Mouse (Mus musculus): ENCODE measurements around the gene Nprl2. TPM values are rescaled to one million over a fixed set of nuclear protein-coding genes. Genes with fewer than 3 reads are reported as not detected.
A peak's percentile ranks its signal among the peaks of the same experiment; 100 is the strongest.

Nprl2 gene
- polyA plus RNA-seq, 1 experiment from 2014 or later: 32.4 TPM

- H3K27ac ChIP-seq (ENCODE audit: low read length): no peak overlapping the region
- H3K4me2 ChIP-seq (ENCODE audit: low read depth, low read length): no peak overlapping the region
- H3K9ac ChIP-seq (ENCODE audit: low read length): no peak overlapping the region
- H3K36me3 ChIP-seq (ENCODE audit: control insufficient read depth, insufficient read depth): peaks cover 9% of the 10 kb centered on the region
- no peaks in the 10 kb centered on the region for H3K9me3 ChIP-seq (replicated peaks; ENCODE audit: control insufficient read depth, low read length)
- H3K27me3 ChIP-seq (ENCODE audit: control insufficient read depth, insufficient read depth, low read length): peaks cover 8% of the 10 kb centered on the region
- no peak for ATAC-seq (replicated peaks; ENCODE audit: extremely low read depth, insufficient read depth, low FRiP score)
- H3K4me1 ChIP-seq (ENCODE audit: control insufficient read depth, insufficient read depth, low read length): peaks cover 31% of the 10 kb centered on the region
- WGBS: 88% methylated on average over 10 of the region's 10 CpGs
- H3K4me3 ChIP-seq (ENCODE audit: low read length): no peak overlapping the region
Observed at GRCm38 (mm10) chr9:107548820-107549219, 6.8 kb downstream of the Nprl2 start.

GRCm38 (mm10) chr9:107549297-107550074 is 7.5 kb downstream of the Nprl2 start:
- Histone ChIP-seq H3K27ac (ENCODE audit: low read length) (no peak overlapping the region), H3K4me1 (ENCODE audit: control insufficient read depth, insufficient read depth, low read length) (peaks cover 31% of the 10 kb centered on the region), H3K27me3 (ENCODE audit: control insufficient read depth, insufficient read depth, low read length) (peaks cover 8% of the 10 kb centered on the region), H3K36me3 (ENCODE audit: control insufficient read depth, insufficient read depth) (peaks cover 3% of the 10 kb centered on the region), H3K9me3 (replicated peaks; ENCODE audit: control insufficient read depth, low read length) (no peaks in the 10 kb centered on the region), H3K9ac (ENCODE audit: low read length) (no peak overlapping the region), H3K4me2 (ENCODE audit: low read depth, low read length) (no peak overlapping the region), H3K4me3 (ENCODE audit: low read length) (no peak overlapping the region)
- 79% methylated on average over 20 of the region's 20 CpGs for WGBS
- ATAC-seq (replicated peaks; ENCODE audit: extremely low read depth, insufficient read depth, low FRiP score): no peak

DNA sequence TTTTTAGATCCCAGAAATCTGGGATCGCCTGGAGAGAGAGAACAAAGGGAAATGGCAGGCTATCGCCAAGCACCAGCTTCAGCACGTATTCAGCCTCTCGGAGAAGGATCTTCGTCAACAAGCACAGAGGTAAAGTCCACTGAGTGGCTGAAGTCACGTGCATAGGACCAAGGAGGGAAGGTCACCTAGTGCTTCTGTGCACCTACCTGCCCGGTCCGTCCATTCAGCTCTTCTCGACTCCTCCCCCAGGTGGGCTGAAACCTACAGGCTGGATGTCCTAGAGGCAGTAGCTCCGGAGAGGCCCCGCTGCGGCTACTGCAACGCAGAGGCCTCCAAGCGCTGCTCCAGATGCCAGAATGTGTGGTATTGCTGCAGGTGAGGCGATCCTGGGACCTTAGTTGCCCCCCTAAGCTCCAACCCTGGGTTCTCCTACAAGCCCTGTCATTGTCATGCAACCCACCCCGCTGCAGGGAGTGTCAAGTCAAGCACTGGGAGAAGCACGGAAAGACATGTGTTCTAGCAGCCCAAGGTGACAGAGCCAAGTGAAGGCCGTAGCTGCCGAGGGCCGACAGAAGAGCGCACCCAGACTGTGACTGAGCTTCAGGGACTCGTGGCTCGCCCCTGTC is 8.6 kb downstream of the Nprl2 start:
- peak overlapping the region; percentile 51 for H3K4me3 ChIP-seq (ENCODE audit: low read length)
- peaks cover 8% of the 10 kb centered on the region for H3K27me3 ChIP-seq (ENCODE audit: control insufficient read depth, insufficient read depth, low read length)
- ATAC-seq (replicated peaks; ENCODE audit: extremely low read depth, insufficient read depth, low FRiP score): no peak
- no peaks in the 10 kb centered on the region for H3K9me3 ChIP-seq (replicated peaks; ENCODE audit: control insufficient read depth, low read length)
- H3K4me1 ChIP-seq (ENCODE audit: control insufficient read depth, insufficient read depth, low read length): peaks cover 32% of the 10 kb centered on the region
- peak overlapping the region; percentile 91 for H3K4me2 ChIP-seq (ENCODE audit: low read depth, low read length)
- peak overlapping the region; percentile 71 for H3K9ac ChIP-seq (ENCODE audit: low read length)
- 46% methylated on average over 23 of the region's 23 CpGs for WGBS
- 0 out of 2 replicates have a peak overlapping the region, but pooled peaks have one; percentile 1 for H3K27ac ChIP-seq (ENCODE audit: low read length)
- H3K36me3 ChIP-seq (ENCODE audit: control insufficient read depth, insufficient read depth): no peaks in the 10 kb centered on the region

DNA sequence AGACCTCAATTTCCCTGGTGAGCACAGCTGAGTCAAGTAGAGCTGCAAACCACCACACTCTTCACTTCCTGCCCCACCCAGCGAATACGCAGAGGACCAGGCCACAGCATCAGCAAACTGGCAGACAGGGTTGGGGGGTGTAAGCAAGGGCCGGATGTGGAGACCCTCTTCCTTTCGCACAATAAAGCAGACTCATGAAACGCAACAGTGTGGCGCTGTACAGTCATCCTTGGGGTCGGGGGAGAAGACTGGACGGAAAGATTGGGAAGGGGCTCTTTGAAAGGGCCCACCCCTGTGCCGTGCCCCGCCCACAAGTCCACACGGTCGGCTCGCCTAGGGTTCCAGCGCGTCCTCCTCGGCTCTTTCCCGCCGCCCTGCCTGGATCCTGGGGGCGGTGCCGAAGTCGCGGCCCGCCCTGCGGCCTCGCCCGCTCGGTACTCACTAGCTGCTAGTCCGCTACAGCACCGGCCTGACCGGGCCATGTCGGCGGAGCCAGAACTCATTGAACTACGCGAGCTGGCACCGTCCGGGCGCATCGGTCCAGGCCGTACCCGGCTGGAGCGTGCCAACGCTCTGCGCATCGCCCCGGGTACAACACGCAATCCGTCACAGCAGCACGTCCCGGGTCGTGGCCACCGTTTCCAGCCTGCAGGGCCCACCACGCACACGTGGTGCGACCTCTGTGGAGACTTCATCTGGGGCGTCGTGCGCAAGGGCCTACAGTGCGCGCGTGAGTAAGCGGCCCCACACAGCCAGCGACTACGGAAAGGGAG is 9.3 kb downstream of the Nprl2 start, which contains the start of gene Rassf1:
Gene Rassf1 (plus strand): TSS at position 439 of the 773 bp plus-strand sequence.
- WGBS: 1% methylated on average over 63 of the region's 63 CpGs
- peak; percentile 10; the same call in 1 of the 2 replicates for ATAC-seq (replicated peaks; ENCODE audit: extremely low read depth, insufficient read depth, low FRiP score)
- H3K4me3 ChIP-seq (ENCODE audit: low read length): peak within 1 kb of the TSS; percentile 51

DNA sequence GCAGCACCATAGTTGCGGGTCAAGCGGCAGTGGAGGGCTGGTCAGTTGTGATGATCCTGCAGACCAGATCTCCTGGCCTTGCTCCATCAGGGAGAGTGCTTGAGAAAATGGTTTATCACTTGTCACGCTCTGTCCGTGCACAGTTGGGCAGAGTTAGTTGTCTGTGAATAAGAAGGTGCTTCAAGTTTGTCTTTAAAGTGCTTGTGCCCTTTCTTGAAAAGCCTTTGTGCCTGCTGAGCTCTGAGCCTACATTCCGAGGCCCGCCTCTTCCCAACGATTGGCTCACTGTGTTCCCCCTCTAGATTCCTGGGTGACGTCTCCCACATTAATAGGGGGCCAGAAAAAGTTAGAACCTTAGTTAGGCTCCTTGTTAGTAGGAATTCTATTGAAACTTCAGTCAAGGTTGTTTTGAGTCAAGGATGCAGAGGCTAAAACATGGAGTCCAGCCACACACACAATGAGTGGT is 9.9 kb downstream of the Nprl2 start:
- Histone ChIP-seq H3K9me3 (replicated peaks; ENCODE audit: control insufficient read depth, low read length) (no peaks in the 10 kb centered on the region), H3K27me3 (ENCODE audit: control insufficient read depth, insufficient read depth, low read length) (peaks cover 8% of the 10 kb centered on the region), H3K4me2 (ENCODE audit: low read depth, low read length) (peak overlapping the region; percentile 91), H3K36me3 (ENCODE audit: control insufficient read depth, insufficient read depth) (no peaks in the 10 kb centered on the region), H3K4me3 (ENCODE audit: low read length) (peak overlapping the region; percentile 51), H3K9ac (ENCODE audit: low read length) (peak overlapping the region; percentile 71), H3K27ac (ENCODE audit: low read length) (peak overlapping the region; percentile 15), H3K4me1 (ENCODE audit: control insufficient read depth, insufficient read depth, low read length) (peaks cover 35% of the 10 kb centered on the region)
- 26% methylated on average over 8 of the region's 8 CpGs for WGBS
- ATAC-seq (replicated peaks; ENCODE audit: extremely low read depth, insufficient read depth, low FRiP score): no peak

More for the DNA sequence above, 9.3 kb downstream of the Nprl2 start, which contains the start of gene Rassf1:
- peak within 1 kb of the TSS; percentile 71 for H3K9ac ChIP-seq (ENCODE audit: low read length)
- H3K4me2 ChIP-seq (ENCODE audit: low read depth, low read length): peak within 1 kb of the TSS; percentile 91
- H3K36me3 ChIP-seq (ENCODE audit: control insufficient read depth, insufficient read depth): no peaks in the 10 kb centered on the region
- peaks cover 36% of the 10 kb centered on the region for H3K4me1 ChIP-seq (ENCODE audit: control insufficient read depth, insufficient read depth, low read length)
- H3K9me3 ChIP-seq (replicated peaks; ENCODE audit: control insufficient read depth, low read length): no peaks in the 10 kb centered on the region
- H3K27me3 ChIP-seq (ENCODE audit: control insufficient read depth, insufficient read depth, low read length): peaks cover 8% of the 10 kb centered on the region
- H3K27ac ChIP-seq (ENCODE audit: low read length): peak within 1 kb of the TSS; percentile 15

DNA sequence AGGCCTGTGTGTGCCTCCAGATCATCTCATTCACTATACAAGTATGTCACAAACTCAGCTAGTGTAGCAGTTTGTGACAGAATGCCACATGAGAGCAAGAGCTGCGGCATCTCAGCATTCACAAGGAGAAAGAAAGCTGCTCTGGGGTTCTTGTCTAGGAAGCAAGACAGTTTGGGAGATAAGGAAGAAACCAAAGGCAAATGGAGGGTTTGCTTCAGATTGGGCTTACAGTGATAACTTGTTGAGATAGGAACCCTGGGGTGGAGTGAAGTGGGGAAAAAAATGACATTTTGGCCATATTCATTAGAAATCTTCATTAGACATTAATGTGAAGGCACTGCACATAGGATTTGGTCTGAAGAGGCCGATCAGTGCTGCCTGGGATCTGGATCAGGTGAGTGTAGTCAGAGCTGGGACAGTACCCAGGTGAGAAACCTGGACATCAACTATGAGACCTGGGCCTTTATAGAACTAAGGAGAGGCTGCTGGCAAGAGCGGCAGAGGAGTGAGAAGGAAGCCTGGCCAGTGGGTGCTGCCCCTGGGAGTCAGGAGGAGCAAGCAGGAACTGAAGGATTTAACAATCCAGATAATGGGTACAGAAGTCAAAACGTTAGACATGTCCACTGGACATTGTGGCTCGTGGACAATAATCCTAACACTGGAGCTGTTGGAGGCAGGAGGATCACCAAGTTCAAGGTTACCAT is 10.8 kb downstream of the Nprl2 start:
- Histone ChIP-seq H3K9me3 (replicated peaks; ENCODE audit: control insufficient read depth, low read length) (no peaks in the 10 kb centered on the region), H3K4me1 (ENCODE audit: control insufficient read depth, insufficient read depth, low read length) (peaks cover 29% of the 10 kb centered on the region), H3K4me2 (ENCODE audit: low read depth, low read length) (peak overlapping the region; percentile 91), H3K36me3 (ENCODE audit: control insufficient read depth, insufficient read depth) (peaks cover 7% of the 10 kb centered on the region), H3K27me3 (ENCODE audit: control insufficient read depth, insufficient read depth, low read length) (peaks cover 8% of the 10 kb centered on the region), H3K9ac (ENCODE audit: low read length) (no peak overlapping the region), H3K27ac (ENCODE audit: low read length) (no peak overlapping the region), H3K4me3 (ENCODE audit: low read length) (no peak overlapping the region)
- ATAC-seq (replicated peaks; ENCODE audit: extremely low read depth, insufficient read depth, low FRiP score): no peak
- 81% methylated on average over 5 of the region's 5 CpGs for WGBS

- Histone ChIP-seq H3K4me2 (ENCODE audit: low read depth, low read length) (peak overlapping the region; percentile 91), H3K9ac (ENCODE audit: low read length) (peak overlapping the region; percentile 76), H3K4me1 (ENCODE audit: control insufficient read depth, insufficient read depth, low read length) (peaks cover 29% of the 10 kb centered on the region), H3K36me3 (ENCODE audit: control insufficient read depth, insufficient read depth) (peaks cover 16% of the 10 kb centered on the region), H3K27me3 (ENCODE audit: control insufficient read depth, insufficient read depth, low read length) (peaks cover 8% of the 10 kb centered on the region), H3K9me3 (replicated peaks; ENCODE audit: control insufficient read depth, low read length) (no peaks in the 10 kb centered on the region), H3K27ac (ENCODE audit: low read length) (peak overlapping the region; percentile 83), H3K4me3 (ENCODE audit: low read length) (peak overlapping the region; percentile 70)
- ATAC-seq (replicated peaks; ENCODE audit: extremely low read depth, insufficient read depth, low FRiP score): peak; percentile 32
- 7% methylated on average over 37 of the region's 37 CpGs for WGBS
Observed at GRCm38 (mm10) chr9:107553541-107554318, 11.7 kb downstream of the Nprl2 start.

Measured in heart, embryonic 16.5 days (tissue).